Mouse (Mus musculus) induced T-regulatory cell, adult 2 months (primary cell): ENCODE results near the gene Ccdc138.
"Not testable (repeated sequence)": the region's sequence is repeated elsewhere in the genome, so short reads cannot be mapped to it uniquely, and the experiment has no call there.

Source experiments
- DNase-seq: peaks from one replicate; pipeline ENCODE4 v3.0.0-alpha.2; 2012; ENCODE audit warnings: low read depth

Ccdc138 gene

DNA sequence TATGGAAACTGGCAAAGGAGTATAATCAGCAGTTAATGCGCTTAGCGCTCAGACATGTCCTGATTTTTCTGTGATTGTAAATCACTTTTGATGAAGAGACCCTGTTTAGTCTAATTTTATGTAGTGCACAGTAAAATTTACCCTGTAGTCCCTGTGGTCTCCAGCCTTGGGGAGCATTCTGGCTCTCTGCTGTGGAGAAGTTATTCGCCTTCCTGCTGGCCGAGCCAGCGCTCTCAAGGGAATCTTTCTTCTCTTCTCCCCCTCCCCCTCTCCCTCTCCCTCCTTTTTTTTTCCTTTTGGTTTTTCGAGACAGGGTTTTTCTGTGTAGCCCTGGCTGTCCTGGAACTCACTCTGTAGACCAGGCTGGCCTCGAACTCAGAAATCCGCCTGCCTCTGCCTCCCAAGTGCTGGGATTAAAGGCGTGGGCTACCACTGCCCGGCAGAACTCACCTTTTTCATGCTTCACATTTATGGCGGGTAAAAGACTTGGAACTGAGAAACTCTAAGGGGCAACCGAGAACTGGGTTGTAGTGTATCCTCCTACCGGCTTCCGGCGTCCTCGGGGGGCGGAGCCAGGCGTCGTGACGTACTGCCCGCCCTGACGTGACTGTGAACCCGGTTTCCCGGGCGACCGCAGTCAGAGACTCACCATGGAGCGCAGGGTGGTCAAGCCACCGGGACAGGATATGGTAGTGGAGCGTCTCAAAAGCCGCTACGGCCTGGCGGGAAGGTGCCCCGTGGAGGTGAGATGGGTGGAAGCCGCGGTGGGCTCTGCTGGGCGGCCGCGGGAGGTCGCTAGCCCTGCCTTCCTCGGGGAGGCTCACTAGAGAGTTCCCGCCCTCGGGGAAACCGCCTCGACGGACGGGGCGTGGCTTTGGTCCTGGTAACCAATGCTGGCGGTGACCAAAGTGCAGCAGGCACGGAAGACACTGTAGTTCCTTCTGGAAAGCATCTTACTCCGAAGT lies at the start of gene Ccdc138:
Gene Ccdc138, plus strand, starts transcription at position 629 of the 965 bp plus-strand sequence.
- peak; percentile 97 for DNase-seq

DNA sequence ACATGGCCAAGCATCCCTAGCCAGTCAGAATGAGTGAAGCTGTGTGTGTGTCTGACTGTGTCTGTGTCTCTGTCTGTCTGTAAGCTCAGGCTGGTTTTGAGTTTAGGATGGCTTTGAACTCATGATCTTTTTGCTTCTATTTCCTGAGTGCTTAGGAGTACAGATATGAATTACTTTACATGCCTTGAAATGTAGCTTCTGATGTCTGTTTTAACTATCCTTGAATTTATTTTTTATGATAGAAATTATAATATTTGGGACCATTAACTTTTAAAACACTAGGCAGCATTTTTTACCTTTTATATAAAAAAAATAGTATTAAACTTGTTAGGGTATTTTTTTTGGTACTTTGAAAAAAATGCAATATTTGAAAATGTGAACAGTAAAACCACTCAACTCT lies 46.2 kb upstream of the Ccdc138 start:
- no peak for DNase-seq

DNA sequence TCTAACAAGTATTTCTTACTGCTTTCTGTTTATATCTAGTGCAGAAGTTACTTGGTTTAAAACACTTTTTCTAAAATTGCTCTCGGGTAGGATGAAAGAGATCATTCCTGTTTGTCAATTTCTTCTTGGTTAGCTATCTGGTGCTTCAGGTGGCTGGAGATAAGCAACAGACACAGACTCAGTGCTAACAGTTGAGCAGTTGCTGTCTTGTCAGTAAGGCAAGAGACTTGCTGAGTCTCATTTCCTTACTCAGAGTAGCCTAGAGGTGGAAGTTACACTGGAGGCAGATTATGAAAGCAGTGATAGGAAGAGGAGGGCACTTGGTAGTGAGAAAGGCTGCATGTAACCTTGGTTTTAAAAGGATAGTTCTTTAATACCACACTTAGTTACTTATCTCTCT lies 45.6 kb upstream of the Ccdc138 start:
- no peak for DNase-seq

DNA sequence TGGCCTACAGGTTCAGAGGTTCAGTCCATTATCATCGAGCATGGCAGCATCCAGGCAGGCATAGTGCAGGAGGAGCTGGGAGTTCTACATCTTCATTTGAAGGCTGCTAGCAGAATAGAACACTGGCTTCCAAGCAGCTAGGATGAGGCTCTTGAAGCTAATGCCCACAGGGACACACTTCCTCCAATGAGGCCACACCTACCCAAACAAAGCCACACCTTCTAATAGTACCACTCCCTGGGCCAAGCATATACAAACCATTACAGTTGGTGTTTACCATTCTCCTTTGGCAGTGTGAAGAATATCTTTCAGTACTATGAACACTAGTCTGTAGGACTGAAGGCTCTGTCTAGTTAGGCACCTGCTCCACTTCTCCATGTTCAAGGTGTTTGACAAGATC lies 37.9 kb upstream of the Ccdc138 start:
- no peak for DNase-seq

DNA sequence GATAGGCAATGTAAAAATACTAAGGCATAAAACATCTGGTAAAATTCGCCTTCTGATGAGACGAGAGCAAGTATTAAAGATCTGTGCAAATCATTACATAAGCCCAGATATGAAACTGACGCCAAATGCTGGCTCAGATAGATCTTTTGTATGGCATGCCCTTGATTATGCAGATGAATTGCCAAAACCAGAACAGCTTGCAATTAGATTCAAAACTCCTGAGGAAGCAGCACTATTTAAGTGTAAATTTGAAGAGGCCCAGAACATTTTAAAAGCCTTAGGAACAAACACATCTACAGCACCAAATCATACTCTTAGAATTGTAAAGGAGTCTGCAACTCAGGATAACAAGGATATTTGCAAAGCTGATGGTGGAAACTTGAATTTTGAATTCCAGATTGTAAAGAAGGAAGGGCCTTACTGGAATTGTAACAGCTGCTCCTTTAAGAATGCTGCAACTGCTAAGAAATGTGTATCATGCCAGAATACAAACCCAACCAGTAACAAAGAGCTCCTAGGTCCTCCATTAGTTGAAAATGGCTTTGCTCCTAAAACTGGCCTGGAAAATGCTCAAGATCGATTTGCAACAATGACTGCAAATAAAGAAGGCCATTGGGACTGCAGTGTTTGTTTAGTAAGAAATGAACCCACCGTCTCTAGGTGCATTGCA lies 20.5 kb upstream of the Ccdc138 start:
- DNase-seq: no peak

DNA sequence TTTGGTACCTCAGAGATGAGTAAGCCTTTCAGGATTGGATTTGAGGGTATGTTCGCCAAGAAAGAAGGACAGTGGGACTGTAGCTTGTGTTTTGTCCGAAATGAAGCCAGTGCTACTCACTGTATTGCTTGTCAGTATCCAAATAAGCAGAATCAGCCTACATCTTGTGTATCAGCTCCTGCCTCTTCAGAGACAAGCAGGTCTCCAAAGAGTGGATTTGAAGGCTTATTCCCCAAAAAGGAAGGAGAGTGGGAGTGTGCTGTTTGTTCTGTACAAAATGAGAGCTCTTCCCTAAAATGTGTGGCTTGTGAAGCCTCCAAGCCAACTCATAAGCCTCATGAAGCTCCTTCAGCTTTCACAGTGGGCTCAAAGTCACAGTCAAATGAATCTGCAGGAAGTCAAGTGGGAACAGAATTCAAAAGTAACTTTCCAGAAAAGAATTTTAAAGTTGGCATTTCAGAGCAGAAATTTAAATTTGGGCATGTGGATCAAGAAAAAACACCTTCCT lies 19.6 kb upstream of the Ccdc138 start:
- no peak for DNase-seq

DNA sequence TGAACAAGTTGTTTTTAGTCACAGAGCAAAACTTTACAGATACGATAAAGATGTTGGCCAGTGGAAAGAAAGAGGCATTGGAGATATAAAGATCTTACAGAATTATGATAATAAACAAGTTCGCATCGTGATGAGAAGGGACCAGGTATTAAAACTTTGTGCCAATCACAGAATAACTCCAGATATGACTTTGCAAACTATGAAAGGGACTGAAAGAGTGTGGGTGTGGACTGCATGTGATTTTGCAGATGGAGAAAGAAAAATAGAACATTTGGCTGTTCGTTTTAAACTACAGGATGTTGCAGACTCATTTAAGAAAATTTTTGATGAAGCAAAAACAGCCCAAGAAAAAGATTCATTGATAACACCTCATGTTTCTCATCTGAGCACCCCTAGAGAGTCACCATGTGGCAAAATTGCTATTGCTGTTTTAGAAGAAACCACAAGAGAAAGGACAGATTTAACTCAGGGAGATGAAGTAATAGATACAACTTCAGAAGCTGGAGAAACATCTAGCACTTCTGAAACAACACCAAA lies 17.7 kb upstream of the Ccdc138 start:
- DNase-seq: peak; percentile 62

DNA sequence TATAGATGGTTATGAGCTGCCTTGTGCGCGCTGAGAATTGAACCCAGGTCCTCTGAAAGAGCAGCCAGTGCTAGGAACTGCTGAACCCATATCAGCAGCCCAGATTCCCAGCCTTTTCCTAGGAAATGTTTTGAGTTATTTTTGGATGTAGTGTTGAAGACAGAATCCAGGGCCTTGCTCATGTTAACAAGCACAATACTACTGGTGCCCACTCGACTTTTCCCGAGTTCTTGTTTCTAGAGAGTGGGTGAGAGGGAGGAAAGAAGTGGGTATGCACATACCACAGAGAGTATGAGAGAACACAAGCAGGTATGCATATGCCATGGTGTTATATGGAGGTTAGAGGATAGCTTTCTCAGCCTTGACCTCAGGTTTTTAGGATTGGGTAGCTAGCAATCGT lies 6.7 kb upstream of the Ccdc138 start:
- no peak for DNase-seq

DNA sequence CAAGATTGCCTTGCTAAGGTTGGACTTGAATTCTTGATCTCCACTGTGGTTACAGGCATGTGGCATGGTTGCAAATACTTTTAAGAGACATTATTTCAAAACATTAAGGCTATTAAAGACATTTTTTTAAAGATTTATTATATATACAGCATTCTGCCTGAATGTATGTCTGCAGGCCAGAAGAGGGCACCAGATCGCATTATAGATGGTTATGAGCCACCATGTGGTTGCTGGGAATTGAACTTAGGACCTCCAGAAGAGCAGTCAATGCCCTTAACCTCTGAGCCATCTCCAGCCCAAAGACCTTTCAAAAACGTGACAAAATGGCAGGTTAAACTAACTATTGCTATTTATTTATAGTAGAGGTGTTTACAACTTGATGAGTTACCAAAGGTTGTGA lies 2.1 kb upstream of the Ccdc138 start:
- no peak for DNase-seq

DNA sequence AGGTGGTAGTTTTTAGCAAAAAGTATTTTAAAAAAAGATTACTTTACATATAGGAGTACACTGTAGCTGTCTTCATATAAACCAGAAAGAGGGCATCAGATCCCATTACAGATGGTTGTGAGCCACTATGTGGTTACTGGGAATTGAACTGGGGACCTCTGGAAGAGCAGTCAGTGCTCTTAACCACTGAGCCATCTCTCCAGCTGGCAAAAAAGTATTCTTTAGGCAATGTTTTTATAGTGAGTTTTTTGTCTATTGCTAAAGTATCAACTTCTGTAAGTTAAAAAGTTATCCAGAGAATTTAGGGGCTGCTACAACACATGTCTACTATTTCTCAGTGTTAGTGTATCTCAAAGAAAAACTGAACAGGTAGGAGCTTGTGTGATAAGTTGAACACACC lies 1.0 kb upstream of the Ccdc138 start:
- no peak for DNase-seq

DNA sequence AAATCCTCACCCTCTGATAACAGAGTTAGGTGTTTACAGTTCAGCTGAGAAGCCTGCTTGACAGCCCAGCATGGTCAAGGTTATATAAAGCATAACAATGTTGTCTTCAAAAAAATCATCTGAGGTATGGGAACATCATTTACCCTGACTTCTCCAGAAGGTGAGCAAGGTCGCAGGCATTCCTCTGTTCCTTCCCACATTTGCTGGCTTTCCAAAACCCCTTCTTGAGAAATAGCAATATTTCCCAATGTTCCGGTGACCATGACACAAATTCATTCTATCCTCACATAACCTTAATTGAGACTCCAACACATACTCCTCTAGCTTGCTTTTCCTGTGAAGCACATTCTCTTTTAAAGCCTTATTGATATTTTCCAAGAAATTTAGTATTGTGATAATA lies 768 bp downstream of the Ccdc138 start:
- no peak for DNase-seq

DNA sequence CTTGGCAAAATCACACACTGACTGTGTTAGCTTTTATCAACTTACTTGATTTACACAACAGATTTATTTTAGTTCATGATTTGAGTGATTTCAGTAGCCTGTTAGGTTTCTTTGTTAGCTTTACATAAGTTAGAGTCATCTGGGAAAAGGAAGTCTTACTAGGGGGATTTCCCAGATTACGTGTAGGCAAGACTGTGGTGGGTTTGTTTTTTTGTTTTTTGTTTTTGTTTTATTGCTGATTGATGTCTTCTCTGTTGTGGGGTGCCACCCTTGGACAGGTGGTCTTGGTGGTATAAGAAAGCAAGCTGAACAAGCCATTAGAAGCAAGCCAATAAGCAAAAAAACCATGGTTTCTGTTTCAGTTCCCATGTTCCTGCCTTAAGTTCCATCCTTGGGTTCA lies 31.6 kb downstream of the Ccdc138 start:
- peak; percentile 74 for DNase-seq

DNA sequence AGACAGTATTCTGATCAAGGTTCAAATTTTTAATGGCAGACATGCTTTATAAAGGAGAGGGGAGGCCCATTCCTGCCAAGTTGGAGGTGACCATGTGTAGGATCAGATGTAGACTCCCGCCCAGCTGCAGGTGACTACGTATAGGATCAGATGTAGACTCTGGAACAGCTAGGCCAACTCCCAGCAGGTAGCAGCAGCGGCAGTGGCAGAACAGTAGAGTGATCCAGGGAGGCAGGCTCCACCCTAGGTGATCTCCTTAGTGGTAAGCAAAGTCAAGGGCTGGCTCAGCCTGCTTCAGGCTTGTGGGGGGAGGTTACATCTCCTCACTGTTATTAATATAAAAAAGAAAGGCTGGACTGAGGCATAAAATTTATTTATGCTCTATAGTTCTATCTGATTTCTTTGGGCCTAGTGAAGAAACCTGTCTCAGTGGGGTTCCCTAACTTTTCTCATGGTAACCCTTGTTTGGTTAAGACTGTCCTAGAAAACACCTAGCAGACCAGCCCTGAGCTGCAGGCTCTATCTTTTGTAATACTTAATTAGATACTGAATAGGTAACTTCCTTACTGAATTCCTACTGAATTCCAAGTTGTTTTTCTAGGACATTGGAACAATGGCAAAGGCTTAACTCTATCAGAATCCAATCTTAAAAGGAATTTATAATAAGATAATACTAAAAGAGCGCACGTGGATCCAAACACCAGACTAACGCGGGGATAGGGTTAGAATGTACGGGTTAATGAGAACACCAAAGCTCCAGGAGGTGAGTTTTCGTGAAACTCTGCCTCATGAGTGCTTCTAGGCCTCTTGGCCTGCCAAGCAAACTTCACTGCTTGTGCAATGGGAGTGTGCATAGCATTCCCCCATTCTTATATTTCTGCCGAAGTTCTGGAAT lies 33.4 kb downstream of the Ccdc138 start:
- DNase-seq: no peak

DNA sequence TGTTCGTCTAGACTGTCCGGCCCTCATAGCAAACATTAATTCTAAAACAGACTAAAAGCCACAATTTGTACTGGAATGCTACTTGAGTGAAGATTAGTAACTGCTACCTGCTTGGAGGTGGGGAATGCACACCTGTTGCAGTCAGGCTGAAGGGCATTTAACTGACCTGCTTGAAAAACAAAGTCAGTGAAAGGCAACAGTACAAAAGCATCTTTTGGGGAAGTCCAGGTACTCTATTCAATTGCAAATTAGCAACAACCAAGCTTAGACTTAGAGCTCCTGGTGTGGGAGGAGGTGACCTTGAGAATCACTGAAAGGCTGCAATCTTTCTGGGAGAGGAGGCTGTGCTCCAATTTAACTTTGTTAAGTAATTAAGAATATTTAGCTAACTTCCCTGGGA lies 34.4 kb downstream of the Ccdc138 start:
- DNase-seq: no peak

DNA sequence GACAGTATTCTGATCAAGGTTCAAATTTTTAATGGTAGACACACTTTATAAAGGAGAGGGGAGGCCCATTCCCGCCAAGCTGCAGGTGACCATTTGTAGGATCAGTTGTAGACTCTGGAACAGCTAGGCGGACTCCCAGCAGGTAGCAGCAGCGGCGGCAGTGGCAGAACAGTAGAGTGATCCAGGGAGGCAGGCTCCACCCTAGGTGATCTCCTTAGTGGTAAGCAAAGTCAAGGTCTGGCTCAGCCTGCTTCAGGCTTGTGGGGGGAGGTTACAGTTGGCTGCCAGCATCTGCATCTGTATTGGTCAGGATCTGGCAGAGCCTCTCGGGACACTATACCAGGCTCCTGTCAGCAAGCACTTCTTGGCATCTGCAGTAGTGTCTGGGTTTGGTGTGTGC lies 38.5 kb downstream of the Ccdc138 start:
- not testable (repeated sequence) for DNase-seq

DNA sequence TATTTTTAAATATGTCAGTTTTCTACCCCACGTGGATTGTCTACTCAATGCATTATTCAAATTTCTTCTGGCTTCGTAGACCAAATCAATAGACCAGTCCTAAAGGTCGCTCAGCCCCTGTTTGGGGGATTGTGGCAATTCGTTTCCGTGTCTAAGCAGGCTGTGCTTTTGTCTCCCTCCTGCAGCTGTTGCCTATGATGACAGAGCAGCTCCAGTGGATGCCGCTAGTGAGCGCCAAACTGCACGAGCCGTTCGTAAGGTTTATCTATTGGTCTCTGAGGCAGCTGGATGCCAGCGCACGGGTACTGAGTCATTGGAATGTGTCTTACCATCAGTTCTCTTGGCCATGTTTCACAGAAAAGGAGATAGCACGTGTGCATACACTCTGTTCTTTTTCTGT lies 42.9 kb downstream of the Ccdc138 start:
- DNase-seq: no peak

DNA sequence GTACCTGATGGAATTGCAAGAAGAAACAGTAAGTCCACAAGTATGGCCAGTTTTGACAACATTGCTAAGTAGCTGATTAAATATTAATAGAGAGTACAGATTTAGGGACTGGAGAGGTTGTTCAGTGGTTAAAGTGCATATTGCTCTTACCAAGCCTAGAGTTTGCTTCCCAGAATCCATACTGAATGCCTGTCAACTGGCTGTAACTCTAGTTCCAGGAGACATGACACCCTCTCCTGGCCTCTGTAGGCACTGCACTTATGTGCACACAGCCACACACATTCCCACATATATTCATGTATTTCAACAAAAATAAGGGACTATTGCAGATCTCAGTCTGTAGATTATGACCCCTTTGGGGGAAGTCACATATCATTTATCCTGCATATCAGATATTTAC lies 51.0 kb downstream of the Ccdc138 start:
- DNase-seq: peak; percentile 9

DNA sequence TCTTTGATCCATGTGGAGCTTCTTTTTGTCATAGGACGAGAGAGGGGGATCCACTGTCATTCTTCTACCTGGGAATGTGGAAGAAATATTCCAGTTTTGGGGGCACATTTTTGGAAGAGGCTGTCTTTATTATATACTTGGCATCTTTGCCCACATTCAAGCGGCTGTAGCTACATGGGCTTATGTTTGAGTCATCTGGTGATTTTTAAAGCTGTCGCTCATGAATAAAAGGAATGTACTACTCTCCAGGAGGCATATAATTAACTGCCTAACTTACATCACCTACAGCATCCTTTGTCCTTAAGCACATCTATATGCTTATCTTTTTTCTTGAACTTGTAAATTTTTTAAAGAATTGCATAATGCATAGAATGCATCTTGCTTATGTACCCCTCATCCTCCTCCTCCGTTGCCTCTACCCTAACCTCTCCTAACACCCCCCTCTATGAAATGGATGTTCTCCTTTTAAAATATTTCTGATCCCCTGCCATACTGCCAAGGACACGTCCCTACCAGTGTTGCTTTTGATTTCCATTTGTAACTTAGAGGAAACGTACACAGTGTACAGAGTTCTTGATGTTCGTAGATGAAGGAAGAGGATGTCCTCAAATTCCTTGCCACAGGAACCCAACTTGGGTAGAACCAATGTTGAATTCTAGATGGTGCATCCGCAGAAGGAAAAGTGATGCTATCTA lies 57.1 kb downstream of the Ccdc138 start:
- DNase-seq: no peak

DNA sequence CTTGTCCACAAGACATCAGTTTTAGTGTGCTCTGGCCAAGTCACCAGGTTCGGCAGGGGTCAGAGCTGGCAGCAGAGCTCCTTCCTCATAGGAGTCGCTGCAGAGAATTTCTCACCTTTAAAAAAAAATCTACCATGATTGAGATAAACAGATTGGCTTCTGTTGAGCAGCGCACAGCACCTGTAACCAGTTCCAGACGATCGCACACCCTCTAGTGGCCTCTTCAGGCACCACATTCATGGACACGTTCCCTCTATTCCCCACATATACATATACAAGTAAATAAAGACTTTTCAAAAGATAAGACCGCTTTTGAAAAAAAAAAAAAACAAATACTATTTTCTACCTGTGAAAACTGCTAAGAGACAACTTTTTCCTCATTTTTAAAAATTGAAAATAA lies 61.4 kb downstream of the Ccdc138 start:
- DNase-seq: peak; percentile 71

DNA sequence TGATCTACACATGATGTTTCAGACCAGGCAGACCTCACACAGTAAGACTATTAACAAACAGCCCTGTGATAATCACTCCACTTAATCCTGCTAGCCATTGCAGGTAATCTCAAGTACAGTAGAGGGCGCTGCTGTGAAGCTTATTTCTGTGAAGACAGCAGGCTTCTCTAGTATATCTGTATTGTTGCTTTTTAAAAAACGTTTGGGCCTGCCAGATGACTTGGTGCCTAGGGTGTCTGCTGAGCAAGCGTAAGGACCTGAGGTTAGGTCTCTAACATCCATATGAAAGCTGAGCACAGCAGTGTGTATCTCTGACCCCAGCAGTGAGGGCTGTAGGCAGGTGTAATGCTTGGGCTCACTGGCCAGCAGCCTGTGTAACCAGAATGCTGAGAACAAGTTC lies 62.2 kb downstream of the Ccdc138 start:
- peak; percentile 65 for DNase-seq

DNA sequence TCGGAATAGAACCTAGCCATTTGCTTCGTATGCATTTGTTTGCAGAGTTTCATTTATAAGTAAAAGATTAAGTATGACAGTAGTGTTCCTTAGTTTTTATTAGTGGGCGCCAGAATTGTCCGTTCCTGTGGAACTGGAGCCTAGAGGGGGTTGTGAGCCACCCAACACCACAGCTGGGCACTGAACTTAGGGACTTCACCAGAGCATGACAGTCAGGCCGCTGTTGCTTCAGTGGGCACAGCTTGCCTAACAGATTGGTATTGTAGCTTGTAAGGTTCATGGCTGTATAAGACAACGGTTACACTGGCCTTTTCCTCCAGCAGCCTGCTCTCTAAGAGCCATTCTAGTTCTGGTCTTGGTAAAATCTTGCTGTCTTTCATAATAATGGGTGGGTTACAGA lies 62.8 kb downstream of the Ccdc138 start:
- no peak for DNase-seq
